Mouse (Mus musculus) megakaryocyte-erythroid progenitor cell, adult 5 weeks (primary cell): ENCODE data around the gene Tas2r123. TPM values are rescaled to one million over a fixed set of nuclear protein-coding genes. Genes with fewer than 3 reads are reported as not detected.

ENCODE experiments used
- polyA plus RNA-seq: library from polyadenylated mRNA; stranded (reverse); fragments of >175 nt; gene quantifications from 2 replicates; pipeline ENCODE4 v1.2.3, GENCODE M21; 2012

Gene Tas2r123
- polyA plus RNA-seq = not detected in 2 replicates

GRCm38 (mm10) chr6:132846842-132847241 is at the start of gene Tas2r123:
Tas2r123 (plus strand) TSS chr6:132847142.

DNA sequence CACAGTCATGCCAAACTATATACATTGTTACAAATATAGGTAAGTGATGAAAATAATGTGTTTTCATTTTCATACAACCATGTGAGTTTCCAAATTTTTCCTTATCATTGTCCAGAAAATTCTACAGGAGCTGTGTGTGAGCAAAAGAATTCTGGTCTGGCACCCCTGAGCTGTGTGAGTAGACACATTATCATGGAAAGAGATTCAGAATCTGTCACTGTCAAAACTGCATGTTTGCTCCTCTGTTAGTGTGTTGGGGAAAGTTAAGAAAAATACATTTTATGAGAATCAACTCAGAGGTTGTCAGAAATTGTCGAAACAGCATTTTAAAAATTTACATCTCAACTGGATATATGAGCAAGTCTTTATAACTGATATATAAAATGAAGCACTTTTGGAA is 44.4 kb upstream of the Tas2r123 start, which contains the start of gene Tas2r117:
TSS of gene Tas2r117 (plus strand) at position 301 of the 400 bp plus-strand sequence.

DNA sequence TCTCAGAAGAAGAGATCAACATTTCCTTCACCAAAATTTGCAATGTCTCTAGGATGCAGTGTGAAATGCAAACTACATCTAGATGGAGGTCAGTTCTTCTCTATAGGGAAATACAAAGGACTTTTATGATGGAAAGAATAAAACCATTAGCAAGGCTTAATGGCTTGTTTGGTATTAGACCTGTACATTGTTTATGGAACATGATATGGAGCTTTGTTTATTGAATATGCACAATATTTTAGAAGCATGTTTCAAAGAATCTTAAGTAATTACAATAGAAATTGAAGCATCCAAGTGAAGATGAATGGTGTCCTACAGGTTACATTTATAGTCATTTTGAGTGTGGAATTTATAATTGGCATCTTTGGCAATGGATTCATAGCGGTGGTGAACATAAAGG is 8.2 kb downstream of the Tas2r123 start, which contains the start of gene Tas2r116:
TSS of gene Tas2r116 (plus strand) at position 301 of the 400 bp plus-strand sequence.

GRCm38 (mm10) chr6:132867708-132868107 is 20.8 kb downstream of the Tas2r123 start, which contains the start of gene Tas2r110:
Tas2r110 (plus strand) TSS chr6:132868008.

DNA sequence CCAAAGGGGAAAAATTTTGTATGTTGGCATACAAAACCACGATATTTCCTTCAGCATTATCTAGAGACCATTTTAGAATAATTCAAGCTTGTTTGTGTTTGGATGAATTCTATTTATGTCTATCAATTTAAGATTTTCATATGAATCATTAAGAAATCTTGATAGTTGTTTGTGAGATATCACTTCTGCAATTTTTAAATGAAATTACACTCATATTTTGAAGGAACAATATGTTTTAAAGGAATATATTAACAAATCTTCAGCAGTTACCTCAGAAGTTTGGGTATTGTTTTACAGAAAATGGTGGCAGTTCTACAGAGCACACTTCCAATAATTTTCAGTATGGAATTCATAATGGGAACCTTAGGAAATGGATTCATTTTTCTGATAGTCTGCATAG is 45.8 kb downstream of the Tas2r123 start, which contains the start of gene Tas2r113:
TSS of gene Tas2r113 (plus strand) at position 301 of the 400 bp plus-strand sequence.

Other genes with a start within 250 kb of the Tas2r123 start
- not detected in 2 replicates for gene A630073D07Rik, start 195.6 kb upstream of the Tas2r123 start, polyA plus RNA-seq
- gene Tas2r120, start 190.2 kb upstream of the Tas2r123 start, polyA plus RNA-seq = not detected in 2 replicates
- not detected in 2 replicates for gene Tas2r121, start 146.1 kb upstream of the Tas2r123 start, polyA plus RNA-seq
- not detected in 2 replicates for gene Tas2r122, start 135.2 kb upstream of the Tas2r123 start, polyA plus RNA-seq
- gene Tas2r115, start 109.1 kb upstream of the Tas2r123 start, polyA plus RNA-seq = not detected in 2 replicates
- not detected in 2 replicates for gene Tas2r124, start 92.4 kb upstream of the Tas2r123 start, polyA plus RNA-seq
- gene Tas2r102, start 85.0 kb upstream of the Tas2r123 start, polyA plus RNA-seq = not detected in 2 replicates
- not detected in 2 replicates for gene Tas2r136, start 69.0 kb upstream of the Tas2r123 start, polyA plus RNA-seq
- gene Tas2r117, start 44.3 kb upstream of the Tas2r123 start, polyA plus RNA-seq = not detected in 2 replicates
- gene Tas2r116, start 8.3 kb downstream of the Tas2r123 start, polyA plus RNA-seq = not detected in 2 replicates
- not detected in 2 replicates for gene Tas2r110, start 20.9 kb downstream of the Tas2r123 start, polyA plus RNA-seq
- gene Tas2r113, start 45.9 kb downstream of the Tas2r123 start, polyA plus RNA-seq = not detected in 2 replicates
- gene Tas2r125, start 62.5 kb downstream of the Tas2r123 start, polyA plus RNA-seq = not detected in 2 replicates
- gene Tas2r129, start 104.0 kb downstream of the Tas2r123 start, polyA plus RNA-seq = not detected in 2 replicates
- not detected in 2 replicates for gene Tas2r131, start 110.8 kb downstream of the Tas2r123 start, polyA plus RNA-seq
- not detected in 2 replicates for gene Tas2r109, start 133.8 kb downstream of the Tas2r123 start, polyA plus RNA-seq
- not detected in 2 replicates for gene Tas2r103, start 190.0 kb downstream of the Tas2r123 start, polyA plus RNA-seq
- gene Tas2r140, start 208.7 kb downstream of the Tas2r123 start, polyA plus RNA-seq = not detected in 2 replicates